Mouse (Mus musculus): ENCODE measurements around the gene Ugt1a8.

Gene Ugt1a8

GRCm38 (mm10) chr1:88260114-88260513 is 172.5 kb downstream of the Ugt1a8 start:
- peak; percentile 65 for DNase-seq (ENCODE audit: low spot score)

GRCm38 (mm10) chr1:88260604-88261377 is 173.2 kb downstream of the Ugt1a8 start:
- DNase-seq (ENCODE audit: low spot score) = no peak

GRCm38 (mm10) chr1:88261706-88262105 is 174.1 kb downstream of the Ugt1a8 start:
- DNase-seq (ENCODE audit: low spot score) = no peak

- DNase-seq (ENCODE audit: low spot score) = peak; percentile 98
Observed at GRCm38 (mm10) chr1:88262255-88262654, 174.6 kb downstream of the Ugt1a8 start.

- no peak for DNase-seq (ENCODE audit: low spot score)
Observed at GRCm38 (mm10) chr1:88262961-88263360, 175.3 kb downstream of the Ugt1a8 start.

GRCm38 (mm10) chr1:88263778-88264177 is 176.2 kb downstream of the Ugt1a8 start:
- DNase-seq (ENCODE audit: low spot score) = no peak

- DNase-seq (ENCODE audit: low spot score) = no peak
Observed at GRCm38 (mm10) chr1:88264237-88264868, 176.7 kb downstream of the Ugt1a8 start.

GRCm38 (mm10) chr1:88264869-88265240 is 177.2 kb downstream of the Ugt1a8 start:
- DNase-seq (ENCODE audit: low spot score) = no peak

- no peak for DNase-seq (ENCODE audit: low spot score)
Observed at GRCm38 (mm10) chr1:88266123-88266522, 178.5 kb downstream of the Ugt1a8 start.

GRCm38 (mm10) chr1:88267489-88267888 is 179.9 kb downstream of the Ugt1a8 start:
- no peak for DNase-seq (ENCODE audit: low spot score)

- DNase-seq (ENCODE audit: low spot score) = no peak
Observed at GRCm38 (mm10) chr1:88268070-88268469, 180.5 kb downstream of the Ugt1a8 start.
